Mouse (Mus musculus) kidney, embryonic 15.5 days (tissue): Measurements from ENCODE around the gene Fhit. TPM values are rescaled to one million over a fixed set of nuclear protein-coding genes. Genes with fewer than 3 reads are reported as not detected.
A peak's percentile ranks its signal among the peaks of the same experiment; 100 is the strongest.

Source experiments
- ATAC-seq: fragments of 200-750 bp; cut with Nextera tagmentation; replicated peaks from 2 replicates; pipeline ENCODE4 v1.8.0; 2017; ENCODE audit warnings: moderate TSS enrichment; ENCODE audit not compliant: low FRiP score
- H3K27ac ChIP-seq: fragments of 300-500 bp; sonication (generic); 2 replicates; pipeline ENCODE4 v1.5.1; 2015; ENCODE audit warnings: mild to moderate bottlenecking, inconsistent platforms
- H3K27me3 ChIP-seq: fragments of 300-500 bp; sonication (generic); 2 replicates; pipeline ENCODE4 v1.6.1; 2015; ENCODE audit warnings: inconsistent platforms
- H3K36me3 ChIP-seq: fragments of 300-500 bp; sonication (generic); 2 replicates; pipeline ENCODE4 v1.6.1; 2015; ENCODE audit warnings: inconsistent platforms
- H3K4me1 ChIP-seq: fragments of 300-500 bp; sonication (generic); 2 replicates; pipeline ENCODE4 v1.6.1; 2015; ENCODE audit warnings: inconsistent platforms
- H3K4me2 ChIP-seq: fragments of 300-500 bp; sonication (generic); 2 replicates; pipeline ENCODE4 v1.6.1; 2015; ENCODE audit warnings: moderate library complexity, mild to moderate bottlenecking, inconsistent platforms
- H3K4me3 ChIP-seq: fragments of 300-500 bp; sonication (generic); replicated peaks from 2 replicates; pipeline ENCODE4 v1.5.1; 2015; ENCODE audit warnings: mild to moderate bottlenecking, inconsistent platforms
- H3K9ac ChIP-seq: fragments of 300-500 bp; sonication (generic); 2 replicates; pipeline ENCODE4 v1.6.1; 2015; ENCODE audit warnings: mild to moderate bottlenecking, inconsistent platforms
- H3K9me3 ChIP-seq: fragments of 300-500 bp; sonication (generic); replicated peaks from 2 replicates; pipeline ENCODE4 v1.6.1; 2016; ENCODE audit warnings: inconsistent platforms
- WGBS: fragments of 180-500 bp; shearing (Covaris S2); methylation state at CpG from one replicate; pipeline ENCODE4 v1.1.7; 2015; ENCODE audit warnings: mixed read lengths; 5-methylcytosine and 5-hydroxymethylcytosine counted together
- polyA plus RNA-seq: library from polyadenylated mRNA; unstranded; fragments of >200 nt; fragmentation: Nextera tagmentation; extraction: Ambion mirVana; gene quantifications from 2 replicates; pipeline ENCODE4 v1.2.1, GENCODE M21; 2015

Fhit gene
- polyA plus RNA-seq, 1 experiment from 2014 or later = 5.1 TPM

DNA sequence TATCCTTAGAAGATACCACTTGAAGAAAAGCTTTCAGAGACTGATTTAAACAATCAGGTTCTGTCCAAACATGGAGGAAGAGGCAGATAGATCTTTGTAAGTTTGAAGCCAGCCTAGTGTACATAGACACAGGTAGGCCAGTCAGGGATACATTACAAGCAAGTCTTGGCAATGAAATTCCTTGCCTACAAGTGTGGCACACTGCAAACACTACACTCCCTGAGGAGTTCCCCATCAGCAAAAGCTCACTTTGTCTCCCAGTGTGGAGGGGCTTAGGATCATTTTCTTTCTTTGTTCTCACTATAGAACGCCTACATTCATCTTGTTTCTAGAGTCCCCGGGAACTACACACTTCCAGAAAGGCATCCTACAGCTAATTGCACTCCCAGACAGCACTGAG, 1126.6 kb downstream of the Fhit start:
- H3K9me3 ChIP-seq = no peaks in the 10 kb centered on the region
- no peaks in the 10 kb centered on the region for H3K27me3 ChIP-seq
- H3K9ac ChIP-seq = no peak overlapping the region
- H3K4me1 ChIP-seq = no peaks in the 10 kb centered on the region
- no peak overlapping the region for H3K4me2 ChIP-seq
- no peak overlapping the region for H3K27ac ChIP-seq
- ATAC-seq = no peak
- no peaks in the 10 kb centered on the region for H3K36me3 ChIP-seq
- 67% methylated on average over 2 of the region's 2 CpGs for WGBS
- H3K4me3 ChIP-seq = no peak overlapping the region

DNA sequence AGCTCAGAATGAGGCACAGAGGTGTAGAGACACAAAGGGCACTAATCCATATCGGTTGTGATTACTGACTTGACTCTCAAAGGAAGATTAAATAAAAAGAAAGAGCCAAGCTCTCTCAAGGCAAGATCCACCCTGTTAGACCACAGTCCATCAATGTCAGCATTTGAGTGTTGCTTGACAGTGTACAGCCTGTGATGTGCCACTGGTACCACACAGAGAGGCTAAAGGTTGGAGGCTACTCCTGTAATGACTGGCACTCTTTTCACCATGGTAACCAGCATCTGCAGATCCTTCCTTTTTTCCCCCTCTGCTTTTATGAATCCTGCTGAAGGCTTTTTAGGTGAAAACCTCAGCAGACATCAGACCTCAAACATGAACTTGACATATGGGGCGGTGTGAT, 1138.5 kb downstream of the Fhit start:
- H3K4me2 ChIP-seq = no peak overlapping the region
- H3K4me1 ChIP-seq = no peaks in the 10 kb centered on the region
- no peaks in the 10 kb centered on the region for H3K9me3 ChIP-seq
- no peak overlapping the region for H3K4me3 ChIP-seq
- H3K9ac ChIP-seq = no peak overlapping the region
- WGBS = 87% methylated on average over 2 of the region's 2 CpGs
- no peak overlapping the region for H3K27ac ChIP-seq
- H3K36me3 ChIP-seq = no peaks in the 10 kb centered on the region
- no peak for ATAC-seq
- H3K27me3 ChIP-seq = no peaks in the 10 kb centered on the region

DNA sequence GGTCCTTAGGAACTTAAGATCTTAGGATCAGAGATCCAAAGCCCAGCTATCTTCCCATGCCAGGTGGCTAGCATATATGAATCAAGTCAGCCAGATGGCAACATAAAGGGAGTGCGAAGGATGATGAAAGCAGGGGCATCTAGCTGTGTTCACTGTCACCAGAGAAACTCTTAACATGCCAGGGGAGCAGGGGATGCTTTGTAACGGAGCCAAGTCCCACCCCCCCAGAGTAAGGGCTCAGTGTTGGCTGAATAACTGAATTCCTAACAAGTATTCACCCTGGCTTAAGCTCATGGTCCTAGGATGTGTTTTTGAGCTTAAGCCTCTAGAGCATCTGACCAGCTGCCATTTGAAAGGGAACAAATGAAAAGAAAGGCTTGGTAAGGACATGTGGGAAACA, 1139.5 kb downstream of the Fhit start:
- WGBS = 79% methylated on average over 2 of the region's 2 CpGs
- H3K9me3 ChIP-seq = no peaks in the 10 kb centered on the region
- H3K9ac ChIP-seq = no peak overlapping the region
- no peaks in the 10 kb centered on the region for H3K36me3 ChIP-seq
- H3K4me2 ChIP-seq = no peak overlapping the region
- H3K4me3 ChIP-seq = no peak overlapping the region
- no peak overlapping the region for H3K27ac ChIP-seq
- no peaks in the 10 kb centered on the region for H3K27me3 ChIP-seq
- H3K4me1 ChIP-seq = no peaks in the 10 kb centered on the region
- no peak for ATAC-seq

DNA sequence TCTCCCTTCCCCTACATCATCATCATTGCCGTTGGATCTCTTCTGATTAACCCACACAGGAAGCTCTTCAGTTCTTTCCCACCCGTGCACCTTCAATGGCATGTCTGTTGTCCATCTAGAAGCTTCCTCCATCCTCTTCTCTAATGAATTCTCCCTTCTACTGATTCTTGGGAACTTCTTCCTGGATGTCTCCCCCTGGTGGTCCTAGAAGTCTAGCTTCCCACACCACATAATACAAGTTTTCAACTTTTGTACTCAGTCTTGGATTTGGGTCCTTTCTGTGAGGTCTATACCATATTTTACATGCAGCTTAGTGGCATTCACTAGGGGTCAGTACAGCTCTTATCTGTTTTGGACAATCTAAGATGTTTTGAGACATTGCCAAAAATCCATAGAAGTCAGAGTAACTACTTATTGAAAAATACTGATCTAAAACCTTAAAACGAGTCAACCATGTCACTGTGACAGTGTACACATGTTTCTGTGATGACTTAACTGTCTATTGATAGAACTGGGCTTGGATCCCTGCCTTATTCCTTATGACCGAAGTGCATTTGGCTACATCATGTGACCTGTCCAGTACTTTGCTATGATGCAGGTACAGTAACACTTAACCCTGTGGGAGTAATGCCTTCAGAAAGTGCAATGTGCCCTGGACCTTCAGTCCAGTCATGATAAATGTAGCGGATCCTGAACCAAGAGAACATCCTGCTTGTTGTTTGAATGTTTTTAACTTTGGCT, 1141.3 kb downstream of the Fhit start:
- Histone ChIP-seq H3K4me3 (no peak overlapping the region), H3K27ac (no peak overlapping the region), H3K4me1 (no peaks in the 10 kb centered on the region), H3K4me2 (no peak overlapping the region), H3K9ac (no peak overlapping the region), H3K9me3 (no peaks in the 10 kb centered on the region), H3K27me3 (no peaks in the 10 kb centered on the region), H3K36me3 (no peaks in the 10 kb centered on the region)
- ATAC-seq = no peak
- 79% methylated on average over 5 of the region's 5 CpGs for WGBS

DNA sequence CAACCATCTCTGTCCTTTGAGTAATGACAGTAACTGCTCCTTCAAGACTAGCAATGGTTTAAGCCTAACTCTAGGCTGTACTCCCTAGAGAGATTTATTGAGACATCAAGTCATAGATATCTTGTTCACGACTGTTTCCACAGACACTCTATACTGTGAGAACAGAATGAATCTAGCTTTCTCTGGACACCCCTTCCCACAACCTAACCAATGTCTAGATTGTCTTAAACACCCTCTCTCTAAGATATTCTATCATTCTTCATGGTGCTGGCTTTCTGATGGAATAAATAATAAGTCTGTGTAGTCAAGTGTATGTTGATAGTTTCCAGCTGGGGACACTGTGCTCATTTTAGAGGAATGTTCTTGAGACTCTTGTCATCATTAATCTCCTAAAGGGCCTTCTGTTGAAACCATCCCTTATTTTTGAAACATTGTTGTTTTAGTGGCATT, 1148.0 kb downstream of the Fhit start:
- ATAC-seq = 0 out of 2 replicates have a peak, but pooled peaks have one; percentile 46
- H3K4me2 ChIP-seq = no peak overlapping the region
- no peaks in the 10 kb centered on the region for H3K27me3 ChIP-seq
- no peak overlapping the region for H3K27ac ChIP-seq
- 27% methylated on average over 1 of the region's 1 CpGs for WGBS
- H3K4me3 ChIP-seq = no peak overlapping the region
- no peaks in the 10 kb centered on the region for H3K36me3 ChIP-seq
- H3K9me3 ChIP-seq = no peaks in the 10 kb centered on the region
- H3K9ac ChIP-seq = no peak overlapping the region
- no peaks in the 10 kb centered on the region for H3K4me1 ChIP-seq

DNA sequence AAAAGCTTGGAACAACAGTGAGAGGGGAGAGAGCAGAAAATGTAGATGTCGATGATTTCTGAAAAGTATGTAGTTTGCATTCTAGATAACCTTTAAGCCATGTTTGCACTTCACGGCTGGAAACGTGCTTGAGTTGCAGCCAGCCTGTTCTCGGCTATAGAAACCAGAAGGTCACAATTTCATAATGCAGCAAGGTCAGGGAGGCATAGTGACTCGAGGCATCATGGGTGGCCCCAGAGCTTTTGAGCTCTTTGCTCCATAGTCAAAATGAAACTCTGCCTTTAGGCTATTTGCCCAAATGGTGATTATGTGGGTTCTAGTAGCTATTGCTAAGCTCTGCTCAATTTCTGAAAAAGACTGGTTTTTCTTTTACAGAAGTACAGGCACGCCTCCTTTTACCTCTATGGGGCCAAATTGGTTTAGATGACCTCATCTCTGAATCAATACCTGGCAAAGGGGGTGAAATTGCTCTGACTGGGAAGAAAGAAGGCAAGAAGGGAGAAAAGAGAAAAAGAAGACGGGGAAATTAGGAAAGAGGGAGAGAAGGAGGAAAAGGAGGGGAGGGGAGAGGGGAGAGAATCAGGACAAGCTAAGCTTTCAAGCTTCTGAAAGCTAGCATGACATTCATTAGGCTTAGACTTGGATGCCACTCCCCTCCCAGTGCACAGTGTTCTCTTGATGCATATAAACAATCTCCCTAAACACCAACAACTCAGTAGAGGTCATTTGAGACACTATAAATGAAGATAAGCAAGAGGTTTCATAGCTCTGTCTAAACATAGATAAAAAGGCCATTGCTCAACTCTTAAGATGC, 1148.6 kb downstream of the Fhit start:
- H3K4me2 ChIP-seq = no peak overlapping the region
- WGBS = 63% methylated on average over 7 of the region's 7 CpGs
- no peaks in the 10 kb centered on the region for H3K9me3 ChIP-seq
- H3K27ac ChIP-seq = no peak overlapping the region
- no peaks in the 10 kb centered on the region for H3K4me1 ChIP-seq
- no peak for ATAC-seq
- no peak overlapping the region for H3K4me3 ChIP-seq
- H3K27me3 ChIP-seq = no peaks in the 10 kb centered on the region
- H3K36me3 ChIP-seq = no peaks in the 10 kb centered on the region
- H3K9ac ChIP-seq = no peak overlapping the region

DNA sequence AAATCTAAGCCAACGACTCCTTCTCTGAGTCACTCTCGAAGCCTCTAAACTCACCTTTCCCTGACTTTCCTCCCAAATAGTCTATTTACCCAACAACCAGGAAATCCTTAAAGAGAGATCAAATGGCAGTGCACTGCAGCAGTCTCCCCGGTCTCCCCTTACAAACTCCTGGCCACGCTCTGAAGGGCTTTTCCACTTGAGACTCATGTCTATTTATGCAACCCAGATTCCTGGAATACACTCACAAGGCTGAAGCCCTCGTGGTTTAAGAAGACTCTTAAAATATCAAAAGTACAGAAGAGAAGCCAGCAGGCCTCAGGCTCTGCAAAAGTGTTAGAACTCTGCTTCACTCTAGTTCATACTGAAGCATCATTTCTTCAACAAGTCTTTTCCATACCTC, 1155.6 kb downstream of the Fhit start:
- Histone ChIP-seq H3K36me3 (no peaks in the 10 kb centered on the region), H3K4me3 (no peak overlapping the region), H3K4me1 (no peaks in the 10 kb centered on the region), H3K9ac (no peak overlapping the region), H3K4me2 (no peak overlapping the region), H3K27ac (no peak overlapping the region), H3K27me3 (no peaks in the 10 kb centered on the region), H3K9me3 (no peaks in the 10 kb centered on the region)
- WGBS = 42% methylated on average over 5 of the region's 5 CpGs
- no peak for ATAC-seq

DNA sequence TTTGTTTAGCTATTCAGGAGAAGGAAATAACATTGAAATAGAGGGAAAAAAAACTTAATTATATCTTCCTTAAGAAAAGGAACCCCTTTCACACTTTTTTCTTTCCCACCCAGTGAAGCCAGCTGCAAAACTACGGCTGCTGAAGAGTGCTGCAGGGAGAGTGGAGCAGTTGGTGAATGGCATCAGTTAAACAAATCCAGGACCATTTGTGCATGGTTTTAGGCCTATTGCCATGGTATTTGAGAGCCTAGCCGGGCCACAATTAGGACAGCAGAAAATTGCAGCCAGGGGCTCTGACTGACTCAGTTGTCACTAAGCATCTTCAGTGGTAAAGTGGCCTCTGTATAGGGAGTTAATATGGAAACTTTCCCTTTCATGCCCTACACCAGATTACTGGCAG, 1158.0 kb downstream of the Fhit start:
- no peaks in the 10 kb centered on the region for H3K9me3 ChIP-seq
- 60% methylated on average over 2 of the region's 2 CpGs for WGBS
- H3K4me2 ChIP-seq = no peak overlapping the region
- no peak overlapping the region for H3K4me3 ChIP-seq
- H3K4me1 ChIP-seq = no peaks in the 10 kb centered on the region
- H3K27me3 ChIP-seq = no peaks in the 10 kb centered on the region
- H3K9ac ChIP-seq = no peak overlapping the region
- no peak overlapping the region for H3K27ac ChIP-seq
- no peaks in the 10 kb centered on the region for H3K36me3 ChIP-seq
- no peak for ATAC-seq

DNA sequence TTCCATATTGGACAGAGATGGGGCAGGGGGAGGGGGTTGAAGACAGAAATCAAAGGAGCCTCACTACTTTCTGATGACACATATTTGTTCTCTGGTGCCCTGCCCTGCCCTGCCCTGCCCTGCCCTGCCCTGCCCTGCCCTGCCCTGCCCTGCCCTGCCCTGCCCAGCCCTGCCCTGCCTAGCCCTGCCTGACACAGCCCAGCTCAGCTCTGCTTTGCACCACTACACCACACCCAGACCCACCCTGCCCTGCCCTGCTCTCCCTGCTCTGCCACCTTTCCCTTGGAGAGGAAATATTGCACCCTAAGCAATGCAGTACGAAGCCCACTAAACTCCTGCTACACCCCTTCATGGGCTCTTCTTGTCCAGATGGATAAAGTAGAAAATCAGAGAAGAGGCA, 1171.2 kb downstream of the Fhit start:
- Histone ChIP-seq H3K4me3 (no peak overlapping the region), H3K36me3 (no peaks in the 10 kb centered on the region), H3K4me2 (no peak overlapping the region), H3K4me1 (no peaks in the 10 kb centered on the region), H3K9ac (no peak overlapping the region), H3K9me3 (no peaks in the 10 kb centered on the region), H3K27ac (no peak overlapping the region), H3K27me3 (no peaks in the 10 kb centered on the region)
- WGBS = 84% methylated on average over 1 of the region's 1 CpGs
- ATAC-seq = no peak

DNA sequence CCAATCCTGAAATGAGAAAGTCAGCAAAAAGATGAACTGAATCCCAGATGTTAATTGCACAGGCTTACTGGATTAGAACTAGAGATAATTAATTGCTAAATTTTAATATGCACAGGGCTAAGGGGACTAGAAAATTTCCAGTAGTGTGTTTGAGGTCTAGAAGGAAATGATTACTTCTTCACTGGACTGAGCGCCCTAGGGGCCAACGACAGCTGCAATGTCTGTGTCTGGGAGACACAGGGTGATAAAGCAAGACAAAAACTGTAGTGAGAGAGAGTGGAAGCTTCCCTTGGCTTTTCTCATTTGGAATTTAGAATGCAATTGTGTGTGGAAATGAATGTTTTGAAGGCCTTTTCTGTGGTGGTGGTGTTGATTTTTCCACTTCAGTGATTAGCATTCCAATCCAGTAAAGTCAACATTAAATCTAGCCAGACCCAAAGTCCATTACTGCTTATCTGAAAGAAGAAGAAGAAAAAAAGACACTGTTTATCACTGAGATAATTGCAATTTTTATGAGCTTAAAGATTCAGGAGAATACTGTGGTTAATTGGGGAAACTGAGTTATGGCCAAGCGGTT, 1184.8 kb downstream of the Fhit start:
- WGBS = 75% methylated on average over 3 of the region's 3 CpGs
- H3K36me3 ChIP-seq = no peaks in the 10 kb centered on the region
- ATAC-seq = no peak
- no peaks in the 10 kb centered on the region for H3K27me3 ChIP-seq
- H3K4me3 ChIP-seq = no peak overlapping the region
- H3K4me2 ChIP-seq = no peak overlapping the region
- no peak overlapping the region for H3K9ac ChIP-seq
- H3K4me1 ChIP-seq = 0 out of 2 replicates have a peak, but pooled peaks cover 3% of the 10 kb centered on the region
- no peaks in the 10 kb centered on the region for H3K9me3 ChIP-seq
- H3K27ac ChIP-seq = no peak overlapping the region

DNA sequence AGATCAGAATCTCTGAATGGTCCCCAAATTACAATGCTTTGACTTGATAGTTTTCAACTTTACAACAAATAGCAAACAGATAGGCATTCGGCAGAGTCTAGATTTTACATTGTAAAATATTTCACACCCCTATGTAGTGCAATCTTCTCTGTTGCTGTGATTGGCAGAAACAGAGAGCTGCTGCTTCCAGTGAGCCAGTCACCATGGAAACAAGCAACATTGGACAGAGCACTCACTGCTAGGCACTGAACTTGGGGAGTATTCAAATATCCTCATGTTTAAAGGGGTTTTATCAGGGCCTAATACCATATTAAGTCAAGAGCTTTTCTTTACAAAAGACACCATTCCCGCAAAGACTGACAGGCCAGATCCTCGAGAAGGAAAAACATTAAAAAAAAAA, 1187.4 kb downstream of the Fhit start:
- Histone ChIP-seq H3K4me2 (no peak overlapping the region), H3K36me3 (no peaks in the 10 kb centered on the region), H3K9me3 (no peaks in the 10 kb centered on the region), H3K27ac (no peak overlapping the region), H3K4me1 (0 out of 2 replicates have a peak, but pooled peaks cover 3% of the 10 kb centered on the region), H3K9ac (no peak overlapping the region), H3K27me3 (no peaks in the 10 kb centered on the region), H3K4me3 (no peak overlapping the region)
- WGBS = 77% methylated on average over 3 of the region's 3 CpGs
- no peak for ATAC-seq

DNA sequence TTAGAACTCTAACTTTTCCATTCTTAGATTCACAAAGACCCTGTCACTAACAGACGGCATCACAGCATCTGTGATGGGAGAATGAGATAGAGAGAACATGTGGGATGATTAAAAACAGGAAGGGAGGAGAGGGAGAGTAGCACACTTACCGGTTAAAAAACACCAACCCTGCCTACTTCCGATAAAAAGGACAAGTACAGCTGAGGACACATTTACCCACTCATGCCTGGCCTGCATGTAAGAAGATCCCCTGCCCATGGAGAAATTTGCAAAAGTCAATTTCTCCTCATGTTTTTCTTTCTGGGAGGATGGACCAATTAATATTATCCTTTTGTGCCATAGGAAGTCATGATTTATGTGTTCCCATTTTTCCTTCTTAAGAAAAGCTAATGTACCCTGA, 1198.0 kb downstream of the Fhit start:
- no peak overlapping the region for H3K4me3 ChIP-seq
- H3K27me3 ChIP-seq = no peaks in the 10 kb centered on the region
- H3K4me2 ChIP-seq = no peak overlapping the region
- WGBS = 23% methylated on average over 3 of the region's 3 CpGs
- ATAC-seq = peak; percentile 58; the same call in 1 of the 2 replicates
- H3K27ac ChIP-seq = no peak overlapping the region
- no peaks in the 10 kb centered on the region for H3K36me3 ChIP-seq
- H3K4me1 ChIP-seq = no peaks in the 10 kb centered on the region
- no peak overlapping the region for H3K9ac ChIP-seq
- no peaks in the 10 kb centered on the region for H3K9me3 ChIP-seq
